Mouse (Mus musculus) thymus, adult 2 months (tissue): ENCODE measurements around the gene Map4k4. TPM values are rescaled to one million over a fixed set of nuclear protein-coding genes. Genes with fewer than 3 reads are reported as not detected.

Source experiments
- DNase-seq: peaks from one replicate; pipeline ENCODE4 v3.0.0; 2021
- H3K27ac ChIP-seq: fragments of 200-500 bp; 2 replicates; pipeline ENCODE4 v1.5.1; 2012; ENCODE audit warnings: low read length, control low read depth; ENCODE audit not compliant: control insufficient read depth, insufficient read depth
- H3K27me3 ChIP-seq: fragments of 200-500 bp; 2 replicates; pipeline ENCODE4 v1.6.1; 2012; ENCODE audit warnings: mild to moderate bottlenecking, low read length, moderate library complexity, mixed read lengths; ENCODE audit not compliant: control insufficient read depth, insufficient read depth
- H3K36me3 ChIP-seq: fragments of 200-500 bp; 2 replicates; pipeline ENCODE4 v1.6.1; 2012; ENCODE audit warnings: mild to moderate bottlenecking, low read length, moderate library complexity; ENCODE audit not compliant: control insufficient read depth, insufficient read depth
- H3K4me1 ChIP-seq: fragments of 200-500 bp; replicated peaks from 2 replicates; pipeline ENCODE4 v1.6.1; 2012; ENCODE audit warnings: low read length; ENCODE audit not compliant: control insufficient read depth, insufficient read depth
- H3K4me3 ChIP-seq: fragments of 200-500 bp; 2 replicates; pipeline ENCODE4 v1.5.1; 2012; ENCODE audit warnings: mild to moderate bottlenecking, low read length, control low read depth, moderate library complexity; ENCODE audit not compliant: control insufficient read depth, insufficient read depth
- CTCF ChIP-seq: fragments of 200-500 bp; IDR thresholded peaks from 2 replicates; pipeline ENCODE4 v1.5.1; 2012; ENCODE audit warnings: mild to moderate bottlenecking, control low read depth, low read length, moderate library complexity, borderline replicate concordance; ENCODE audit not compliant: control insufficient read depth, poor library complexity, insufficient read depth; ENCODE audit errors: extremely low read depth
- POLR2A ChIP-seq: fragments of 200-500 bp; IDR thresholded peaks from 2 replicates; pipeline ENCODE4 v1.6.1; 2012; ENCODE audit warnings: mild to moderate bottlenecking, low read length, control low read depth, moderate library complexity; ENCODE audit not compliant: control insufficient read depth, poor library complexity, insufficient read depth; ENCODE audit errors: extremely low read depth
- WGBS: fragments of 180-500 bp; shearing (Covaris S2); methylation state at CpG from one replicate; pipeline ENCODE4 v1.1.7; 2018; 5-methylcytosine and 5-hydroxymethylcytosine counted together
- polyA plus RNA-seq: library from polyadenylated mRNA; depleted of rRNA; stranded (reverse); fragments of >200 nt; gene quantifications from 2 replicates; pipeline ENCODE4 v1.2.3, GENCODE M21; 2012

The Map4k4 gene
- polyA plus RNA-seq, 1 experiment, result 167 TPM

DNA sequence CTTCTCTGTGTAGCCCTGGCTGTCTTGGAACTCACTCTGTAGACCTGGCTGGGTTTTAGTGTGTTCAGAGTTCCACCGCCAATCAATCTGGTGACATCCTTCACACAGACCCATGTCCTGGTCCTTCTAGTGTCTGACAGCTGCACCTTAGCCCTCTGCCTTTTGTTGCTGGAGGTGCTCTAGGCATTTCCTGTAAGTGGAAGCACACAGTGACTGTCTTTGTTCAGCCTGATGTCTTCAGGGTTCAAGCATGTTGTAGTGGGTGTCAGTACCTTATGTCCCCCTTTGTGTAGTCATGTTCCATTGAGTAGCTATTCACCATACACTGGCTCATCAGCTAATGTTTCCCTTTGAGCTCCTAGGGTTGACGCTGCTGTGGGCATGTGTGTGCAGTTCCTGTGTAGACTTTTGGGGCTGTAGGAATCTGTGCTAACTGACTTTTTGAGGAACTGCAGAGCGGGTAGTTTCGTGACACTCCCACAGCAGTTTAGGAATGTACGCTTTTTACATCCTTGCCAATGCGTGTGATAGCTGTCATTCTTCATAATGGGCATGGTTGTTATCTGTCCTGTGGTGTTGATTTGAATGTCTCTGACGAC, 17.9 kb downstream of the Map4k4 start:
- no peak for DNase-seq
- no peaks in the 10 kb centered on the region for H3K36me3 ChIP-seq
- peak overlapping the region; percentile 76 for H3K27ac ChIP-seq
- peaks cover 43% of the 10 kb centered on the region for H3K4me1 ChIP-seq
- H3K27me3 ChIP-seq, result no peaks in the 10 kb centered on the region
- WGBS, result 36% methylated on average over 7 of the region's 7 CpGs
- TF ChIP-seq CTCF (no peak), POLR2A (no peak)
- H3K4me3 ChIP-seq, result no peak overlapping the region

DNA sequence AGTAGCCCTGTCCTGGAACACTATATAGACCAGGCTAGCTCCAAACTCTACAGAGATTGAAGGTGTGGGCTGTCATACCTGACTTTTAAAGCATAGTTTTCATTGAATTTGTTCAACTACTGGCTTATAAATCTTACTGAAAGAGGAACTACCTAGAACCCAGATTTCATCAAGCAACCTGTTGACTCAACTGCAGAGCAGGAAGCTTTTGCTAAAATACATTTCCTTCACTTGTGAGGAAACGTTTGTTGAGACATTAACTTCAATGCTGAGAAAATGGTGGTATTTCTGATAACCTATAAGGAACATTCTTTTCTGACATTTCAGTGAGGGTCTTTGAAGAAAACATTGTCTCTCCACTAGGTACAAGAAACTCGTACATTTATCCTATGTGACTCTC, 19.9 kb downstream of the Map4k4 start:
- H3K27me3 ChIP-seq, result no peaks in the 10 kb centered on the region
- peak overlapping the region; percentile 29; the same call in 1 of the 2 replicates for H3K27ac ChIP-seq
- H3K36me3 ChIP-seq, result no peaks in the 10 kb centered on the region
- H3K4me1 ChIP-seq, result peaks cover 58% of the 10 kb centered on the region
- no peak for DNase-seq
- TF ChIP-seq CTCF (no peak), POLR2A (no peak)
- no peak overlapping the region for H3K4me3 ChIP-seq
- WGBS, result 35% methylated on average over 2 of the region's 2 CpGs

DNA sequence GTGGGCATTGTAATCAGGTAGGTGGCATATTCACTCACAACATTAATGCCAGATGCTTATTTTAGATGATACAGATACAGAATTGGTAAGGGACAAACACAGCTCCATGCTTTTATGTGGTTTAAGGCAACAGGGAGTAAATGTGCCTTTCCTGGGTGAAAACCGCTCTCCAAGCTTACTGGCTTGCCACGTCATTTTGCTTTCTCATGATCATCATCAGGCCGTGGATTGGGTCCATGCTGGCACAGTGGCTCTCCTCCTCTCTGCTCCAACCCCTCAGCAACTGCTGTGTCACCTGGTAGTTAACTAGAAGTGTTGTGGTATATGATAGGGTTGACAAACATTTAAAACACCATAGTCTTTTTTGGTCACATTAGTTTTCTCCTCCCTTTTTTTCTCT, 21.3 kb downstream of the Map4k4 start:
- 31% methylated on average over 3 of the region's 3 CpGs for WGBS
- Histone ChIP-seq H3K27ac (peak overlapping the region; percentile 36; the same call in 1 of the 2 replicates), H3K4me1 (peaks cover 59% of the 10 kb centered on the region), H3K36me3 (no peaks in the 10 kb centered on the region), H3K4me3 (no peak overlapping the region), H3K27me3 (no peaks in the 10 kb centered on the region)
- DNase-seq, result no peak
- TF ChIP-seq CTCF (no peak), POLR2A (no peak)

DNA sequence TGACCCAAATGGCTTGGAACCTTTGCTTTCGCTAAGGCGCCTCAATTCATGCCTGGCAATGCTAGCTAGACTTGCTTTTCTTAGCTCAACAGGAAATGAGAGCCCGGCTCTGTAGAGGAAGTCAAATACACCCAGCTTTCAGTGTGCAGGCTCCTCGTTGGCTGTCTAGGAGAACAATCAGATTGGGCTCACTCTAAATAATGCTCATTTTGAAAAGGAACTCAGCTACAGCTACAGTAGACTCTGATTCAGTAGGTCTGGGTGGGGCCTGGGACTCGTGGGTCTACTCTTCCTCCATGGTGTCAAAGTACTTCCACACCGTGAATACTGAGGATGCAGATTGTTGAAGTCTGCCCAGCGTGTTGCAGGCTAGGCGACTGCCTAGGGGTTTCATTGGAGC, 22.0 kb downstream of the Map4k4 start:
- 7% methylated on average over 8 of the region's 8 CpGs for WGBS
- no peak for TF ChIP-seq CTCF
- Histone ChIP-seq H3K36me3 (no peaks in the 10 kb centered on the region), H3K4me3 (no peak overlapping the region), H3K27me3 (no peaks in the 10 kb centered on the region), H3K4me1 (peaks cover 55% of the 10 kb centered on the region), H3K27ac (peak overlapping the region; percentile 87)
- DNase-seq, result peak; percentile 60

DNA sequence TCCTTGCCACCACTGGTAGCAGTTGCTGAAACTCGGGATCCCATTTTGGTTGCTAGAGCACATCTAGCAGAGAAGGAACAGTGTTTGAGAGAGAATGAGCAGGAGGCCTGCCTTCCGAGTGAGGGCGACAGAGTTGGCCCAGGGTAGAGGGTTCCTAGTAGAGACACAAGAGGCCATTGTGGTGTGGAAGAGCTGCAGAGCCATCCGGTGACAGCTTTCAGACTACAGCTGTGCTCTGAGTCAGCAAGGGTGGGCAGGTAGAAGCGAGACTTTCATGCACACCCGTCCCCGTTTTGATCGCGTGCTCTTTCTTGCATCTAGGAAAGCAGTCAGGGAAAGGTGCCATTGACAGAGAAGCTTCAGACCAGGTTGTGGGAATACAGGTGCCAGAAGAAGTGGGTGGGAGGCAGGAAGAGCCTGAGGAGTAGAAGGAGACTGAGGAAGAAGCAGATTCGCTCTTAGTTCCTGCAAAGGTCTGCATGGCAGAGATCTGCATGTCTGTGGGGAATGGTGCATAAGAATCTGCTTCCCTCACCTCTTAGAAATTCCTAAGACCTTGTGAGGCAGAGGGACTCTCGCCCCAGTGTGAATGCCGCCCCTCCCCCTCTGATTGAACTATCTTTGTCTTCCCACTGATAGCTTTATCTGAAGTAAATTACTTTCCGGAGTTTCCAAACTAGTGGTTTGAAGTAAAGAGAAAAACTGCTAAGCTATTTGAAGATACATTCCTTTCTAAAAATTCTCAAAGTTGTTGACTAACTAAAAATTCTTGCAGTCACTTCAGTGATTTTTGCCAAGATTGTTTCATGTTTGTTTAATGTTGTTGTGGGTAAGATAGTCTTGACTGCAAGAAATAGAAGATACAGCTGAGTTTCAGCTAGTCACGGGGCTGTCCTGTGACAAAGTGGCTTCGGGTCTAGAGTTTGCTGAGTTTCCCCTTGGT, 23.0 kb downstream of the Map4k4 start:
- WGBS, result 23% methylated on average over 15 of the region's 15 CpGs
- Histone ChIP-seq H3K4me3 (peak overlapping the region; percentile 14), H3K27me3 (no peaks in the 10 kb centered on the region), H3K36me3 (no peaks in the 10 kb centered on the region), H3K4me1 (peaks cover 46% of the 10 kb centered on the region), H3K27ac (peak overlapping the region; percentile 87)
- peak; percentile 62 for DNase-seq
- 0 out of 2 replicates have a peak, but pooled peaks have one; percentile 20 for TF ChIP-seq CTCF
- no peak for TF ChIP-seq POLR2A

DNA sequence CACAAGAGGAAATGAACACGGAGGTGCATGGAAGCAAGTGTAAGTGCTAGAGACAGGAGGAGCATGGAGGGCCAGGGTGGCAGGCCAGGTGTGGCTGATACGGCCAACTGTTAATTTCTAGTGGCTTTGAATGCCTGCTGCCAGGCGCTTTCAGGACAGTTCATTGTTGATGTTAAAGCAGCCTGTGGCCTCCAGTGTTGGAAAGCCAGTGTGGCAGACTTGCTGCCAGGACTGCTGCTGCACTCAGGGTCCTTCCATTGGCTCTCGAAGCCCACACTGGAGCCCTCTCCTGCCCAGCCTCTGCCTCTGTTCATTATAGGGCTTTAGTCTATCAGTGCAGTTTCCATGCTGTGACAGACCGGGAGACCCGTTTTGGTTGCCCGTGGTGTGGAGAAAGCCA, 30.3 kb downstream of the Map4k4 start:
- DNase-seq, result no peak
- no peaks in the 10 kb centered on the region for H3K36me3 ChIP-seq
- H3K27me3 ChIP-seq, result no peaks in the 10 kb centered on the region
- TF ChIP-seq POLR2A (no peak), CTCF (no peak)
- WGBS, result 66% methylated on average over 7 of the region's 7 CpGs
- H3K4me1 ChIP-seq, result peaks cover 53% of the 10 kb centered on the region
- H3K4me3 ChIP-seq, result no peak overlapping the region
- H3K27ac ChIP-seq, result no peak overlapping the region
